ENCODE assay signal across 24 mouse cellular contexts in the genomic region with DNA sequence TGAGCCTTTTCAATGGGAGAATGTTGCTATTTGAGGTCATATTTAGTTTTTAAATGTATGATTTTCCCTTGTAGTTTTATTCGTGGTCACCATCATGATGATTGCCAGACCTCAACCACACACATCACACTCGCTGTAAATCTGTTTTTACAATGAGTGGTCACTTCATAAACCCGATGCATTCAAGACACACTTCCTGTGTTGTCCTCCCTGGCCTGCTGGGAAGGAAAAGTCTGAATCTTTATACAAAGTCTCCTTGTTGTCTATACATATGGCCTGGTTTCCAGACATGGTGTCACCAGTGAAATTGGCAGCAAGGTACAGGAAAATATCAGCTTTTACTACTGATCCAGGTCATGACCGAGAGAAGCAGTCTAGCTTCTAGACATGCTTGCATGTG.
"Had no signal": no experiment of that assay in that cellular context is flagged by ENCODE, and none has a peak within 500 bp of the region (broad histone marks: within the 10 kb centered on the region; RNA-seq: fewer than 3 reads in every experiment).

No protein-coding gene starts in this region.

- H3K9ac ChIP-seq: liver, embryonic 14.5 days; liver, postnatal 0 days; lung, embryonic 15.5 days; midbrain, embryonic 13.5 days; neural tube, embryonic 12.5 days; neural tube, embryonic 15.5 days; stomach, embryonic 15.5 days had no signal

- ATAC-seq: intestine, embryonic 16.5 days; liver, postnatal 0 days; midbrain, embryonic 13.5 days; midbrain, embryonic 16.5 days had no signal

- DNase-seq: kidney, adult 18-20 months; kidney, adult 9 months; kidney, postnatal 14 days; kidney, postnatal 4 days; left cerebral cortex, postnatal 4 days; liver, postnatal 0 days; lung, postnatal 10 days; lung, postnatal 36 days; retina, postnatal 1 day; right cerebral cortex, postnatal 25 days; spleen, adult 18-20 months; thymus, postnatal 25 days had no signal

- H3K4me3 ChIP-seq: lung, embryonic 15.5 days; megakaryocyte, embryonic 14.5 days; midbrain, embryonic 10.5 days; midbrain, embryonic 13.5 days; myocyte; neural tube, embryonic 12.5 days; neural tube, embryonic 15.5 days; stomach, embryonic 15.5 days had no signal

- H3K9me3 ChIP-seq: lung, embryonic 15.5 days; megakaryocyte, embryonic 14.5 days; midbrain, embryonic 10.5 days; midbrain, embryonic 13.5 days; neural tube, embryonic 12.5 days; neural tube, embryonic 15.5 days; stomach, embryonic 15.5 days had no signal

- H3K27ac ChIP-seq: liver, embryonic 14.5 days; lung, embryonic 15.5 days; midbrain, embryonic 10.5 days; midbrain, embryonic 13.5 days; neural tube, embryonic 12.5 days; neural tube, embryonic 15.5 days; stomach, embryonic 15.5 days had no signal

- H3K27me3 ChIP-seq: lung, embryonic 15.5 days; megakaryocyte, embryonic 14.5 days; midbrain, embryonic 13.5 days; neural tube, embryonic 12.5 days; neural tube, embryonic 15.5 days; stomach, embryonic 15.5 days had no signal

- H3K36me3 ChIP-seq: lung, embryonic 15.5 days; midbrain, embryonic 10.5 days; midbrain, embryonic 13.5 days; neural tube, embryonic 12.5 days; neural tube, embryonic 15.5 days; stomach, embryonic 15.5 days had no signal

- H3K4me1 ChIP-seq: midbrain, embryonic 10.5 days; midbrain, embryonic 13.5 days; neural tube, embryonic 12.5 days; neural tube, embryonic 15.5 days; stomach, embryonic 15.5 days had no signal

- H3K4me2 ChIP-seq: liver, embryonic 11.5 days; lung, embryonic 15.5 days; midbrain, embryonic 13.5 days; neural tube, embryonic 12.5 days; neural tube, embryonic 15.5 days; stomach, embryonic 15.5 days had no signal
